Mouse (Mus musculus) midbrain, postnatal 0 days (tissue): ENCODE data around the gene Tef. TPM values are rescaled to one million over a fixed set of nuclear protein-coding genes. Genes with fewer than 3 reads are reported as not detected.

Experiments used
- ATAC-seq: fragments of 200-750 bp; cut with Nextera tagmentation; 2 replicates; pipeline ENCODE4 v1.8.0; 2017; ENCODE audit warnings: moderate number of reproducible peaks, mild to moderate bottlenecking, moderate TSS enrichment, moderate library complexity; ENCODE audit not compliant: low FRiP score
- DNase-seq: peaks from one replicate; pipeline ENCODE4 v3.0.0-alpha.2; 2015; ENCODE audit warnings: low spot score
- H3K27ac ChIP-seq: fragments of 300-500 bp; sonication (generic); 2 replicates; pipeline ENCODE4 v1.5.1; 2014; ENCODE audit warnings: low read depth, mild to moderate bottlenecking, low read length, mixed read lengths
- H3K27me3 ChIP-seq: fragments of 300-500 bp; sonication (generic); 2 replicates; pipeline ENCODE4 v1.6.1; 2014; ENCODE audit warnings: low read length, control low read depth, mixed read lengths; ENCODE audit not compliant: insufficient read depth
- H3K36me3 ChIP-seq: fragments of 300-500 bp; sonication (generic); 2 replicates; pipeline ENCODE4 v1.6.1; 2014; ENCODE audit warnings: low read length, control low read depth, mixed read lengths; ENCODE audit not compliant: insufficient read depth
- H3K4me1 ChIP-seq: fragments of 300-500 bp; sonication (generic); 2 replicates; pipeline ENCODE4 v1.6.1; 2014; ENCODE audit warnings: mild to moderate bottlenecking, control low read depth, antibody characterized with exemption, low read length, mixed read lengths; ENCODE audit not compliant: insufficient read depth
- H3K4me2 ChIP-seq: fragments of 300-500 bp; sonication (generic); 2 replicates; pipeline ENCODE4 v1.6.1; 2014; ENCODE audit warnings: low read depth, mild to moderate bottlenecking, low read length, mixed read lengths; ENCODE audit not compliant: poor library complexity, severe bottlenecking
- H3K4me3 ChIP-seq: fragments of 300-500 bp; sonication (generic); 2 replicates; pipeline ENCODE4 v1.5.1; 2014; ENCODE audit warnings: low read depth, mild to moderate bottlenecking, low read length, moderate library complexity
- H3K9ac ChIP-seq: fragments of 300-500 bp; sonication (generic); replicated peaks from 2 replicates; pipeline ENCODE4 v1.6.1; 2014; ENCODE audit warnings: mild to moderate bottlenecking, low read length, moderate library complexity, mixed read lengths; ENCODE audit not compliant: poor library complexity, severe bottlenecking
- H3K9me3 ChIP-seq: fragments of 300-500 bp; sonication (generic); 2 replicates; pipeline ENCODE4 v1.6.1; 2016; ENCODE audit warnings: low read length, control low read depth
- CTCF ChIP-seq: IDR thresholded peaks from 2 replicates; pipeline ENCODE4 v1.5.1; 2016; ENCODE audit warnings: antibody characterized with exemption, mild to moderate bottlenecking
- WGBS: fragments of 180-500 bp; shearing (Covaris S2); extraction: QIAGEN DNeasy Blood & Tissue Kit; methylation state at CpG from one replicate; pipeline ENCODE4 v1.1.7; 2014; 5-methylcytosine and 5-hydroxymethylcytosine counted together
- polyA plus RNA-seq: library from polyadenylated mRNA; unstranded; fragments of >200 nt; fragmentation: Nextera tagmentation; extraction: Ambion mirVana; gene quantifications from 2 replicates; pipeline ENCODE4 v1.2.1, GENCODE M21; 2015
- total RNA-seq: library from RNA; depleted of rRNA; stranded (reverse); fragments of >200 nt; gene quantifications from 2 replicates; pipeline ENCODE4 v1.2.3, GENCODE M21; 2014

The Tef gene
- total and polyA plus RNA-seq, 2 experiments from 2014 or later: 25.4 to 60.6 TPM

- Histone ChIP-seq H3K4me1 (peaks cover 7% of the 10 kb centered on the region), H3K4me3 (no peak overlapping the region), H3K27me3 (no peaks in the 10 kb centered on the region), H3K9me3 (no peaks in the 10 kb centered on the region), H3K9ac (no peak overlapping the region), H3K4me2 (no peak overlapping the region), H3K27ac (no peak overlapping the region), H3K36me3 (no peaks in the 10 kb centered on the region)
- 72% methylated on average over 2 of the region's 2 CpGs for WGBS
- TF ChIP-seq CTCF: no peak
- ATAC-seq (no peak), DNase-seq (no peak)
Observed at GRCm38 (mm10) chr15:81808799-81809198, 6.6 kb downstream of the Tef start.

DNA sequence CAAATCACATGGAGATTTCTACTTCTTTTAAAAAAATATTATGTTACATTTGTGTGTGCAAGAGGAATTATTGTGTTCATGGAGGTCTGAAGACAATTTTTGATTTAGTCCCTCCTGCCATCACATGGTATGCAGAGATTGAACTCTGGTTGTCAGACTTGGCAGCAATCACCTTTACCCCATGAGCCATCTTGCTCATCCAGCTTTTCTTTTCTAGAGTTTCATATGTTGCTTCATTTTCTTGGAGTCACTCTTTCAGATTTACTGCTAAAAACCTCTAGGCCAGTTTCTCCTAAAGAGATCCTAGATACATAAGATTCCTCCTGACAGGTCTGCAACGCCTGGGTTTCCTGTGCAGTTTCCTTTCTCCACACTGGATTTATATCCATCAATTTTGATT, 7.3 kb downstream of the Tef start:
- Histone ChIP-seq H3K27ac (peak overlapping the region; percentile 90), H3K27me3 (no peaks in the 10 kb centered on the region), H3K4me1 (peaks cover 6% of the 10 kb centered on the region), H3K36me3 (no peaks in the 10 kb centered on the region), H3K9ac (no peak overlapping the region), H3K4me3 (no peak overlapping the region), H3K4me2 (peak overlapping the region; percentile 73; the same call in 1 of the 2 replicates), H3K9me3 (no peaks in the 10 kb centered on the region)
- ATAC-seq (no peak), DNase-seq (no peak)
- 20% methylated on average over 1 of the region's 1 CpGs for WGBS
- TF ChIP-seq CTCF: no peak

DNA sequence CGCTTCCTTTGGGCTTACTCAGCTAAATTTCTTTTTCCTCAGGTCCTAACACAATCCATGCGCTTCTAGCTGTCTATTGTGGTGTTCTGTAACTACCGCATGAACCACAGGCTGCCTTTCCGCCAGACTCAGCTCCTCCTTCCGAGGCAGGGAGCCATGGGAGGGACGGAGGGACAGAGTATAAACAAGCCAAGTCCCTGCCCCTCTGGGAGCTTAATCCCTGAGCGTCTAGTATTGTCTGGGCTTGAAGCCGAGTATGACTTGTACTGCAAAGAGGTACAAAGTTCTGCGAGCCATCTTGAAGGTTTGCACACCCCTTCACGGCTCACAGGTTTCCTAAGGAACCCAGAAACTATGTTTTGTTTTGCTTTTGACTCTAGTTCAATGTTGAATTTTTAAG, 7.9 kb downstream of the Tef start:
- Histone ChIP-seq H3K27ac (peak overlapping the region; percentile 90), H3K4me2 (peak overlapping the region; percentile 73), H3K4me3 (peak overlapping the region; percentile 86), H3K4me1 (peaks cover 6% of the 10 kb centered on the region), H3K9ac (peak overlapping the region; percentile 59), H3K27me3 (no peaks in the 10 kb centered on the region), H3K9me3 (no peaks in the 10 kb centered on the region), H3K36me3 (0 out of 2 replicates have a peak, but pooled peaks cover 4% of the 10 kb centered on the region)
- DNase-seq (peak; percentile 95), ATAC-seq (peak; percentile 41; the same call in 1 of the 2 replicates)
- TF ChIP-seq CTCF: no peak
- under 1% methylated on average over 10 of the region's 10 CpGs for WGBS

DNA sequence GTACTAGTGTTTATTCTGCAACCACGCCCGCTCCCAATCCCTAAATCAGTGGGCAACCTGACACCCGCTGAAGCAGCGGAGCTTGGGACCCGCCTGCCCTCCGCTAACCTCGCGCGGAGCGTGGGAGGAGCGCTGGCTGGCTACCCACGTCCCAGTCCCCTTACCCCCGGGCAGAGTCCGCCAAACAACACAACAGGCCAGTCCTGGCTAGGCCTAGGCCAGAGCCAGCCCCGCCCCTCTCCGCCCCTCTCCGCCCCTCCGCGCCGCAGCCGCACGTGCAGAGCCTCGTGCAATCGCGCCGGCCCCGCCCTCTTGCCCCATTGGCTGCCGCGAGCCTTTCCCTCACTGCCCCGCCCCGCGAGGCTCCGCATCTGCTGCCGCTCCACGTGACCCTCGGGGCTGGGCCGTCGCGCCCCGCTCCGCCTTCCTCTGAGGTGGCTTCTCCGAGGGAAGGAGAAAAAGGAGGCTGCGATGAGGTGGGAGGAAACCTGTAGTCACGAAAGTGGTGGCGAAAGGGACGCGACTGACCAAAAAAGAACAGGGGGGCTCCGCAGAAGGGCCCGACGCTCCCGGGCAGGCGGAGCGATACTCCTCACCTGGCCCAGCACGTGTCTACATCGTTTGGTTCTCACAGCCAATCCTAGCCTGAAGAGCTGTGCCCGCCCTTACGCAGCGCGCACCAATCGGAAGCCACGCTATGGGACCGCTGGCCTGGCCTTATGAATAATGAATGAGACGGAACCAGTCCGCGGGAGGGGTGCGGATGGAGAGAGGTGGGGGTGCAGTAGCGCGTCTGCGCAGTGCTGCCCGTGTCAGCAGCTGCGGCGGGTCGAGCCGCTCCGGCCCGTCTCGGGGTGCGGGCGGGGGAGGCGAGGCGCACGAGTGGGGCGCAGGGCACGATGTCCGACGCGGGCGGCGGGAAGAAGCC, 8.7 kb downstream of the Tef start:
- Histone ChIP-seq H3K4me1 (peaks cover 6% of the 10 kb centered on the region), H3K27me3 (no peaks in the 10 kb centered on the region), H3K9ac (peak overlapping the region; percentile 93), H3K27ac (peak overlapping the region; percentile 90), H3K4me2 (peak overlapping the region; percentile 73), H3K36me3 (peaks cover 9% of the 10 kb centered on the region; the same call in 1 of the 2 replicates), H3K9me3 (no peaks in the 10 kb centered on the region), H3K4me3 (peak overlapping the region; percentile 86)
- peak; percentile 99 for DNase-seq
- WGBS: under 1% methylated on average over 86 of the region's 89 CpGs
- no peak for TF ChIP-seq CTCF
- ATAC-seq: peak; percentile 99

- peak overlapping the region; percentile 85 for H3K27ac ChIP-seq
- H3K27me3 ChIP-seq: no peaks in the 10 kb centered on the region
- DNase-seq (no peak), ATAC-seq (peak; percentile 4)
- peaks cover 15% of the 10 kb centered on the region for H3K36me3 ChIP-seq
- H3K4me3 ChIP-seq: peak overlapping the region; percentile 86
- TF ChIP-seq CTCF: no peak
- peak overlapping the region; percentile 93 for H3K9ac ChIP-seq
- H3K9me3 ChIP-seq: no peaks in the 10 kb centered on the region
- WGBS: 0% methylated on average over 11 of the region's 26 CpGs
- peaks cover 6% of the 10 kb centered on the region for H3K4me1 ChIP-seq
- peak overlapping the region; percentile 71 for H3K4me2 ChIP-seq
Observed at GRCm38 (mm10) chr15:81811599-81811996, 9.4 kb downstream of the Tef start.

GRCm38 (mm10) chr15:81812287-81812686, 10.1 kb downstream of the Tef start:
- 22% methylated on average over 3 of the region's 3 CpGs for WGBS
- Histone ChIP-seq H3K4me1 (peaks cover 6% of the 10 kb centered on the region), H3K4me3 (peak overlapping the region; percentile 86), H3K9ac (peak overlapping the region; percentile 93), H3K4me2 (peak overlapping the region; percentile 71), H3K9me3 (no peaks in the 10 kb centered on the region), H3K36me3 (peaks cover 22% of the 10 kb centered on the region), H3K27ac (no peak overlapping the region), H3K27me3 (no peaks in the 10 kb centered on the region)
- no peak for TF ChIP-seq CTCF
- ATAC-seq (no peak), DNase-seq (no peak)
